Mouse (Mus musculus): ENCODE data around the gene Ccdc34. TPM values are rescaled to one million over a fixed set of nuclear protein-coding genes. Genes with fewer than 3 reads are reported as not detected.
"Not testable (repeated sequence)": the region's sequence is repeated elsewhere in the genome, so short reads cannot be mapped to it uniquely, and the experiment has no call there.

Gene Ccdc34
- polyA plus RNA-seq, 1 experiment from 2014 or later: 37.0 TPM

DNA sequence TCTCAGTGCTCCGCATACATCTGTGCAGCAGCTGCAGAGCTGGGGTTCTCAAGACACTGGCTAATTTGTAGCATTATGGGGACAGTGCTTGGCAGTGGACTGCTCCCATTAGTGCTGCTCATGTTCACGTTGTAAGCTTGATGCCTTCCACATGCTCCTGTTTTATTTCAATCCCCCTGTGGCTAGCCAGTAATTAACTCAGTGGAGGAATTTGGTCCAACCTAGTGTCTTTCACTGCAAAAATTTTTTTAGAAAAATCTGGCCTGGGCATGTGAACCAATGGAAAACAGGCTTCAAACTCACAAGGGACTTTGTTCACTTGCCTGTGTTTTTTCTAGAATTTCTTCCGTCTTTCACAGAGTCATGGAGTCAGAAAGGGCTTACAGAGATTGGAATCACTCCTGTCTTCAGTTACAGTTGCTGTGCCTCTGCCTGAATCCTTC, 68.1 kb downstream of the Ccdc34 start:
- peak; percentile 86 for ATAC-seq (ENCODE audit: insufficient read depth, low FRiP score)
- Histone ChIP-seq H3K4me2 (ENCODE audit: low read depth, low read length) (no peak overlapping the region), H3K4me1 (ENCODE audit: control insufficient read depth, insufficient read depth, low read length) (no peaks in the 10 kb centered on the region), H3K36me3 (ENCODE audit: control insufficient read depth, insufficient read depth, low read length) (no peaks in the 10 kb centered on the region), H3K4me3 (replicated peaks; ENCODE audit: low read length) (no peak overlapping the region), H3K9me3 (replicated peaks; ENCODE audit: control insufficient read depth, low read length) (no peaks in the 10 kb centered on the region), H3K9ac (ENCODE audit: low read length) (no peak overlapping the region), H3K27ac (ENCODE audit: low read length) (no peak overlapping the region), H3K27me3 (ENCODE audit: control insufficient read depth, insufficient read depth, low read length) (no peaks in the 10 kb centered on the region)
- WGBS: 64% methylated on average over 3 of the region's 3 CpGs

- 46% methylated on average over 3 of the region's 3 CpGs for WGBS
- Histone ChIP-seq H3K27me3 (ENCODE audit: control insufficient read depth, insufficient read depth, low read length) (no peaks in the 10 kb centered on the region), H3K9me3 (replicated peaks; ENCODE audit: control insufficient read depth, low read length) (no peaks in the 10 kb centered on the region), H3K9ac (ENCODE audit: low read length) (no peak overlapping the region), H3K4me1 (ENCODE audit: control insufficient read depth, insufficient read depth, low read length) (no peaks in the 10 kb centered on the region), H3K4me3 (replicated peaks; ENCODE audit: low read length) (no peak overlapping the region), H3K4me2 (ENCODE audit: low read depth, low read length) (no peak overlapping the region), H3K36me3 (ENCODE audit: control insufficient read depth, insufficient read depth, low read length) (no peaks in the 10 kb centered on the region), H3K27ac (ENCODE audit: low read length) (peak overlapping the region; percentile 55; the same call in 1 of the 2 replicates)
- no peak for ATAC-seq (ENCODE audit: insufficient read depth, low FRiP score)
Observed at GRCm38 (mm10) chr2:110114133-110114532, 96.5 kb downstream of the Ccdc34 start.

- 82% methylated on average over 2 of the region's 2 CpGs for WGBS
- Histone ChIP-seq H3K9me3 (replicated peaks; ENCODE audit: control insufficient read depth, low read length) (no peaks in the 10 kb centered on the region), H3K4me2 (ENCODE audit: low read depth, low read length) (no peak overlapping the region), H3K9ac (ENCODE audit: low read length) (no peak overlapping the region), H3K4me1 (ENCODE audit: control insufficient read depth, insufficient read depth, low read length) (no peaks in the 10 kb centered on the region), H3K27ac (ENCODE audit: low read length) (no peak overlapping the region), H3K27me3 (ENCODE audit: control insufficient read depth, insufficient read depth, low read length) (no peaks in the 10 kb centered on the region), H3K36me3 (ENCODE audit: control insufficient read depth, insufficient read depth, low read length) (no peaks in the 10 kb centered on the region), H3K4me3 (replicated peaks; ENCODE audit: low read length) (no peak overlapping the region)
- no peak for ATAC-seq (ENCODE audit: insufficient read depth, low FRiP score)
Observed at GRCm38 (mm10) chr2:110129396-110129795, 111.8 kb downstream of the Ccdc34 start.

DNA sequence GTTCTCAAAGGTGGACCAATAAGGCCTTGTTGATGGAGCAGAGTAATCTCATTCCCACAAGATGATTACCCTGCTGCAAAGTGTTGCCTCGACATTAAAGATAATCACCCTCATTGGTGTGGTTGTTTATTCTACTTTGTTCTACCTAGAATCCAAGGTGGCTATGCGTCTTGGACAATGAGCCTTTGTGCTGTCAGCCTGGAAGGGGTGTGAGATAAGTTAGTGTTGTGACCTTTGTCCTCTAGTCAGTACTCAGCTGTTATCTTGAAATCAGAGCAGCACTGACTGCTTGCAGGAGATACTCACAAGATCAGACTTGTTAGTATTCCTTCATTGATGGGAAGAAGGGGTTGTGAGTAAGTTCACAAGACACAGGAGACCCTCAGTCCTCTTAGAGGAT, 114.0 kb downstream of the Ccdc34 start:
- 27% methylated on average over 2 of the region's 2 CpGs for WGBS
- Histone ChIP-seq H3K27me3 (ENCODE audit: control insufficient read depth, insufficient read depth, low read length) (no peaks in the 10 kb centered on the region), H3K4me3 (replicated peaks; ENCODE audit: low read length) (no peak overlapping the region), H3K4me1 (ENCODE audit: control insufficient read depth, insufficient read depth, low read length) (no peaks in the 10 kb centered on the region), H3K27ac (ENCODE audit: low read length) (no peak overlapping the region), H3K9ac (ENCODE audit: low read length) (no peak overlapping the region), H3K4me2 (ENCODE audit: low read depth, low read length) (no peak overlapping the region), H3K9me3 (replicated peaks; ENCODE audit: control insufficient read depth, low read length) (no peaks in the 10 kb centered on the region), H3K36me3 (ENCODE audit: control insufficient read depth, insufficient read depth, low read length) (no peaks in the 10 kb centered on the region)
- no peak for ATAC-seq (ENCODE audit: insufficient read depth, low FRiP score)

DNA sequence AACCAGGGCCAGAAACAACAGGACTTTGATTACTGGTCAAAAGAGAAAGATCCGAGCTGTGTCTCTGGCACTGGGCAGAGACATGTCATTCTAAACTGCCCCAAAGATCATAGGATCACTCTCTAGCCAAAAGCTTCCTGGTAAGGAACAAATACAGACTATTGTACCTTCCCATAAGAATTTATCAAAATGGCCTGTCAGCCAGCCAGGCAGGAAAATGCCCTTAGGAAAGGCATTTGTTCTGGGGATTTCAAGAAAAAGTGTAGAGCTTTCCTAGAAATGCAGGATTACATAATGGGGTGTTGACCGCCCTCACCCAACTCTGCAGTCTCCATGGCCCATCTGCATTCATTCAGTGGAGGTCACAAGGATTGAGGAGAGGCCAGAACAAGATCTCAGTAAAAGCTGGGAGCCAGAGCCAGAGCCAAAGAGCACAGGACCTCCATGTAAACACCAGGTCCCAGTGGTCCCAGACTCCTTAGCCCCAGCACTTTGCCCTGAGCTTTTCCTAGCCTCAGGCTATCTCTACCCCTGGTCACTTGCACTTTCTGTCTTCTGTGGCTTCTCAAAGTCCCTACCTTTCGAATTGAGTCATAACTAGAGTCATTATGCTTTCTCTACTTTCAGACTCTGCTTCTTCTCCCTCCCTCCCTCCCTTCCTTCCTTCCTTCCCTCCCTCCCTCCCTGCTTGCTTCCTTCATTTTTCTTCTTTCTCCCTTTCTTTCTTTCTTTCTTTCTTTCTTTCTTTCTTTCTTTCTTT, 115.9 kb downstream of the Ccdc34 start:
- H3K4me3 ChIP-seq (replicated peaks; ENCODE audit: low read length): no peak overlapping the region
- no peak overlapping the region for H3K27ac ChIP-seq (ENCODE audit: low read length)
- no peaks in the 10 kb centered on the region for H3K4me1 ChIP-seq (ENCODE audit: control insufficient read depth, insufficient read depth, low read length)
- H3K36me3 ChIP-seq (ENCODE audit: control insufficient read depth, insufficient read depth, low read length): no peaks in the 10 kb centered on the region
- 80% methylated on average over 3 of the region's 3 CpGs for WGBS
- no peaks in the 10 kb centered on the region for H3K9me3 ChIP-seq (replicated peaks; ENCODE audit: control insufficient read depth, low read length)
- H3K27me3 ChIP-seq (ENCODE audit: control insufficient read depth, insufficient read depth, low read length): no peaks in the 10 kb centered on the region
- no peak overlapping the region for H3K4me2 ChIP-seq (ENCODE audit: low read depth, low read length)
- H3K9ac ChIP-seq (ENCODE audit: low read length): no peak overlapping the region
- no peak for ATAC-seq (ENCODE audit: insufficient read depth, low FRiP score)

GRCm38 (mm10) chr2:110134765-110135594, 117.4 kb downstream of the Ccdc34 start:
- H3K9me3 ChIP-seq (replicated peaks; ENCODE audit: control insufficient read depth, low read length): no peaks in the 10 kb centered on the region
- no peaks in the 10 kb centered on the region for H3K27me3 ChIP-seq (ENCODE audit: control insufficient read depth, insufficient read depth, low read length)
- WGBS: 67% methylated on average over 2 of the region's 2 CpGs
- no peaks in the 10 kb centered on the region for H3K36me3 ChIP-seq (ENCODE audit: control insufficient read depth, insufficient read depth, low read length)
- no peak overlapping the region for H3K4me2 ChIP-seq (ENCODE audit: low read depth, low read length)
- no peak overlapping the region for H3K4me3 ChIP-seq (replicated peaks; ENCODE audit: low read length)
- no peak overlapping the region for H3K9ac ChIP-seq (ENCODE audit: low read length)
- no peak for ATAC-seq (ENCODE audit: insufficient read depth, low FRiP score)
- H3K4me1 ChIP-seq (ENCODE audit: control insufficient read depth, insufficient read depth, low read length): no peaks in the 10 kb centered on the region
- no peak overlapping the region for H3K27ac ChIP-seq (ENCODE audit: low read length)

- H3K4me3 ChIP-seq (replicated peaks; ENCODE audit: low read length): no peak overlapping the region
- no peaks in the 10 kb centered on the region for H3K36me3 ChIP-seq (ENCODE audit: control insufficient read depth, insufficient read depth, low read length)
- no peak for ATAC-seq (ENCODE audit: insufficient read depth, low FRiP score)
- no peak overlapping the region for H3K4me2 ChIP-seq (ENCODE audit: low read depth, low read length)
- H3K27me3 ChIP-seq (ENCODE audit: control insufficient read depth, insufficient read depth, low read length): no peaks in the 10 kb centered on the region
- no peak overlapping the region for H3K27ac ChIP-seq (ENCODE audit: low read length)
- no peak overlapping the region for H3K9ac ChIP-seq (ENCODE audit: low read length)
- WGBS: 53% methylated on average over 1 of the region's 1 CpGs
- no peaks in the 10 kb centered on the region for H3K4me1 ChIP-seq (ENCODE audit: control insufficient read depth, insufficient read depth, low read length)
- no peaks in the 10 kb centered on the region for H3K9me3 ChIP-seq (replicated peaks; ENCODE audit: control insufficient read depth, low read length)
Observed at GRCm38 (mm10) chr2:110137291-110137690, 119.7 kb downstream of the Ccdc34 start.

DNA sequence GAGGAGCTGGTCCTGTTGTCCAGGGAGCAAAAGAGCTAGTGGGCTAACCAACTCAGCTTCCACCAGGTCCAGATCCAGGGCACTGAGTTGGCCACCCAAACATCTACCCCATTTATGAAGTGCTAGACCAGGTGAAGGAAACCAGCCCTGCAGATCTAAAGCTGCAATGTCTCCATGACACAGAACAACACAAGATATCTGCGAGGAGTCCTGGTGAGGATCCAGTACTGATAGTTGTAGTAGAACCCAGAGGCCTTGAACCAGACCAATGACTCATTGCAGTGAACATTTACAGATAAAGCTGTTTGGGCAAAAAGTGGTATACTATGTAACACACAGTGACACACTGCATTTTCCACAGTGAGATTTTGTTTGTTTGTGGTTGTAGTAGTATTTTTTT, 120.5 kb downstream of the Ccdc34 start:
- Histone ChIP-seq H3K4me3 (replicated peaks; ENCODE audit: low read length) (no peak overlapping the region), H3K4me1 (ENCODE audit: control insufficient read depth, insufficient read depth, low read length) (no peaks in the 10 kb centered on the region), H3K27me3 (ENCODE audit: control insufficient read depth, insufficient read depth, low read length) (no peaks in the 10 kb centered on the region), H3K4me2 (ENCODE audit: low read depth, low read length) (no peak overlapping the region), H3K36me3 (ENCODE audit: control insufficient read depth, insufficient read depth, low read length) (no peaks in the 10 kb centered on the region), H3K27ac (ENCODE audit: low read length) (no peak overlapping the region), H3K9me3 (replicated peaks; ENCODE audit: control insufficient read depth, low read length) (no peaks in the 10 kb centered on the region), H3K9ac (ENCODE audit: low read length) (no peak overlapping the region)
- no peak for ATAC-seq (ENCODE audit: insufficient read depth, low FRiP score)
- 92% methylated on average over 1 of the region's 1 CpGs for WGBS

- H3K4me3 ChIP-seq (replicated peaks; ENCODE audit: low read length); H3K9me3 ChIP-seq (replicated peaks; ENCODE audit: control insufficient read depth, low read length); H3K4me2 ChIP-seq (ENCODE audit: low read depth, low read length); H3K27me3 ChIP-seq (ENCODE audit: control insufficient read depth, insufficient read depth, low read length); ATAC-seq (ENCODE audit: insufficient read depth, low FRiP score); H3K4me1 ChIP-seq (ENCODE audit: control insufficient read depth, insufficient read depth, low read length); H3K36me3 ChIP-seq (ENCODE audit: control insufficient read depth, insufficient read depth, low read length); H3K9ac ChIP-seq (ENCODE audit: low read length); H3K27ac ChIP-seq (ENCODE audit: low read length): not testable (repeated sequence)
Observed at GRCm38 (mm10) chr2:110147980-110148379, 130.4 kb downstream of the Ccdc34 start.
